In the genomic region with DNA sequence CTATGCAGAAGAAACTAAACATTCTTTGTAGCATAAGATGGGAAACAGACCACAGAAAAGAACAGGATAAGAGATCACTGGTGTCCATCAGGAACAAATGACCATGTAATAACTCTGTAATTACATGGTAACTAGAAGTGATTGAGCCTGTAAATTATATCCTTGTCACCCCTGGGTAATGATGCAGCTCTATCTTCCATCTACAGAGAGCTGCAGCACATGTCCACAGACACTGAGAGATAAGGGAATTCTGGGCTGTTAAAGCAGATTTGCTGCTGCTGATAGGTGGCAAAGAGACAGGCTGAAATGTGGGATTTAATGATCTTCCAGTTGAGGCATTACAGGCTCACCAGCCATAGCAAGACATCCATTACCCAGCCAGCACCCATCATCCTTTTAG, we compare ENCODE assay signal across 23 mouse cellular contexts.
A peak's percentile ranks its signal among the peaks of the same experiment; 100 is the strongest.
DNase-seq lines count a peak whose midpoint lies in the region; ATAC-seq and TF ChIP-seq lines count a peak whose summit lies in the region.
"Had no signal": no experiment of that assay in that cellular context is flagged by ENCODE, and none has a peak within 500 bp of the region (broad histone marks: within the 10 kb centered on the region; RNA-seq: fewer than 3 reads in every experiment).

No protein-coding gene starts in this region.

- intact Hi-C loops in left cerebral cortex, postnatal 14 days (cut with DNase I): no loop called here

- H3K9me3 ChIP-seq in hindbrain, embryonic 12.5 days (replicated peaks): no peaks in the 10 kb centered on the region
- no peaks in the 10 kb centered on the region for H3K9me3 ChIP-seq in hindbrain, postnatal 0 days (ENCODE audit: low read length)
- no peaks in the 10 kb centered on the region for H3K9me3 ChIP-seq in midbrain, embryonic 15.5 days
- no peaks in the 10 kb centered on the region for H3K9me3 ChIP-seq in midbrain, embryonic 16.5 days (replicated peaks; ENCODE audit: control insufficient read depth, low read length, poor library complexity, severe bottlenecking)
- no peaks in the 10 kb centered on the region for H3K9me3 ChIP-seq in neural tube, embryonic 13.5 days
- H3K9me3 ChIP-seq: embryonic facial prominence, embryonic 10.5 days; embryonic facial prominence, embryonic 15.5 days; heart, embryonic 13.5 days; liver, embryonic 15.5 days had no signal

- no peak for DNase-seq in hindbrain, postnatal 0 days (ENCODE audit: low spot score)
- no peak for DNase-seq in left cerebral cortex, postnatal 14 days (ENCODE audit: low spot score in 2 of 2)
- DNase-seq: adrenal gland, postnatal 25 days; B cell, adult 2 months; cerebellum, postnatal 14 days; gastrocnemius, postnatal 10 days; heart, postnatal 10 days; kidney, adult 11 months; kidney, postnatal 14 days; layer of hippocampus, adult 9-11 months; lung, embryonic 14.5 days; lung, postnatal 14 days; retina, postnatal 1 day; right cerebral cortex, postnatal 14 days; thymus, postnatal 4 days had no signal

- no peaks in the 10 kb centered on the region for H3K36me3 ChIP-seq in hindbrain, embryonic 12.5 days
- no peaks in the 10 kb centered on the region for H3K36me3 ChIP-seq in hindbrain, postnatal 0 days (ENCODE audit: insufficient read depth, low read length)
- no peaks in the 10 kb centered on the region for H3K36me3 ChIP-seq in midbrain, embryonic 15.5 days (replicated peaks)
- H3K36me3 ChIP-seq in midbrain, embryonic 16.5 days (ENCODE audit: control insufficient read depth, insufficient read depth, low read length): no peaks in the 10 kb centered on the region
- no peaks in the 10 kb centered on the region for H3K36me3 ChIP-seq in neural tube, embryonic 13.5 days
- H3K36me3 ChIP-seq: embryonic facial prominence, embryonic 10.5 days; embryonic facial prominence, embryonic 15.5 days; heart, embryonic 13.5 days; liver, embryonic 15.5 days had no signal

- peak overlapping the region; percentile 48; the same call in 1 of the 2 replicates for H3K27ac ChIP-seq in hindbrain, embryonic 12.5 days
- H3K27ac ChIP-seq in hindbrain, postnatal 0 days: no peak overlapping the region
- H3K27ac ChIP-seq in midbrain, embryonic 15.5 days: 0 out of 2 replicates have a peak overlapping the region, but pooled peaks have one; percentile 22
- no peak overlapping the region for H3K27ac ChIP-seq in midbrain, embryonic 16.5 days (ENCODE audit: low read length)
- H3K27ac ChIP-seq in neural tube, embryonic 13.5 days (replicated peaks): peak overlapping the region; percentile 74
- H3K27ac ChIP-seq: embryonic facial prominence, embryonic 10.5 days; embryonic facial prominence, embryonic 15.5 days; heart, embryonic 13.5 days; liver, embryonic 15.5 days had no signal

- no peak overlapping the region for H3K4me3 ChIP-seq in hindbrain, embryonic 12.5 days
- no peak overlapping the region for H3K4me3 ChIP-seq in hindbrain, postnatal 0 days (ENCODE audit: low read length)
- no peak overlapping the region for H3K4me3 ChIP-seq in midbrain, embryonic 15.5 days
- no peak overlapping the region for H3K4me3 ChIP-seq in midbrain, embryonic 16.5 days (ENCODE audit: low read depth, low read length)
- no peak overlapping the region for H3K4me3 ChIP-seq in neural tube, embryonic 13.5 days
- H3K4me3 ChIP-seq: embryonic facial prominence, embryonic 10.5 days; embryonic facial prominence, embryonic 15.5 days; heart, embryonic 13.5 days; liver, embryonic 15.5 days had no signal

- H3K4me1 ChIP-seq in hindbrain, embryonic 12.5 days: no peaks in the 10 kb centered on the region
- H3K4me1 ChIP-seq in hindbrain, postnatal 0 days (ENCODE audit: insufficient read depth, low read length): no peaks in the 10 kb centered on the region
- 0 out of 2 replicates have a peak, but pooled peaks cover 5% of the 10 kb centered on the region for H3K4me1 ChIP-seq in midbrain, embryonic 15.5 days
- peaks cover 4% of the 10 kb centered on the region for H3K4me1 ChIP-seq in midbrain, embryonic 16.5 days (ENCODE audit: control insufficient read depth, insufficient read depth, low read length)
- peaks cover 19% of the 10 kb centered on the region for H3K4me1 ChIP-seq in neural tube, embryonic 13.5 days (replicated peaks)
- H3K4me1 ChIP-seq: embryonic facial prominence, embryonic 10.5 days; embryonic facial prominence, embryonic 15.5 days; liver, embryonic 15.5 days had no signal

- H3K9ac ChIP-seq in hindbrain, embryonic 12.5 days: no peak overlapping the region
- no peak overlapping the region for H3K9ac ChIP-seq in hindbrain, postnatal 0 days (replicated peaks; ENCODE audit: low read length)
- H3K9ac ChIP-seq in midbrain, embryonic 15.5 days: no peak overlapping the region
- H3K9ac ChIP-seq in midbrain, embryonic 16.5 days (ENCODE audit: low read depth, low read length): no peak overlapping the region
- H3K9ac ChIP-seq in neural tube, embryonic 13.5 days: no peak overlapping the region
- H3K9ac ChIP-seq: embryonic facial prominence, embryonic 15.5 days; heart, embryonic 13.5 days; liver, embryonic 15.5 days; lung, embryonic 14.5 days had no signal

- H3K4me2 ChIP-seq in hindbrain, embryonic 12.5 days (replicated peaks): no peak overlapping the region
- H3K4me2 ChIP-seq in hindbrain, postnatal 0 days (ENCODE audit: low read depth, low read length): no peak overlapping the region
- H3K4me2 ChIP-seq in midbrain, embryonic 15.5 days: no peak overlapping the region
- H3K4me2 ChIP-seq in midbrain, embryonic 16.5 days (ENCODE audit: low read length): no peak overlapping the region
- H3K4me2 ChIP-seq in neural tube, embryonic 13.5 days: no peak overlapping the region
- H3K4me2 ChIP-seq: embryonic facial prominence, embryonic 15.5 days; heart, embryonic 13.5 days; liver, embryonic 15.5 days; lung, embryonic 14.5 days had no signal

- peak; percentile 71 for ATAC-seq in hindbrain, embryonic 12.5 days (ENCODE audit: low FRiP score)
- no peak for ATAC-seq in hindbrain, postnatal 0 days
- ATAC-seq in midbrain, embryonic 15.5 days (replicated peaks): no peak
- ATAC-seq in midbrain, embryonic 16.5 days: no peak
- ATAC-seq in neural tube, embryonic 13.5 days (ENCODE audit: low read depth): peak; percentile 72

- H3K27me3 ChIP-seq in hindbrain, embryonic 12.5 days: no peaks in the 10 kb centered on the region
- H3K27me3 ChIP-seq in hindbrain, postnatal 0 days (ENCODE audit: insufficient read depth, low read length): no peaks in the 10 kb centered on the region
- no peaks in the 10 kb centered on the region for H3K27me3 ChIP-seq in midbrain, embryonic 15.5 days (replicated peaks)
- H3K27me3 ChIP-seq in midbrain, embryonic 16.5 days (ENCODE audit: control insufficient read depth, insufficient read depth, low read depth, low read length): no peaks in the 10 kb centered on the region
- no peaks in the 10 kb centered on the region for H3K27me3 ChIP-seq in neural tube, embryonic 13.5 days
- H3K27me3 ChIP-seq: embryonic facial prominence, embryonic 15.5 days; heart, embryonic 13.5 days; liver, embryonic 15.5 days had no signal

- TF ChIP-seq CTCF in hindbrain, postnatal 0 days (IDR thresholded peaks at IDR 0.05; ENCODE audit: low read depth): no peak

Comparison
In these comparisons a context has a peak if more than half of its experiments do, and no peak if none do; other contexts are left out.
1. ATAC-seq: peak in hindbrain, embryonic 12.5 days (single experiment) and neural tube, embryonic 13.5 days (single experiment); none in hindbrain, postnatal 0 days (single experiment), midbrain, embryonic 15.5 days (single experiment) and midbrain, embryonic 16.5 days (single experiment).
2. H3K27ac ChIP-seq: peak in hindbrain, embryonic 12.5 days (single experiment), midbrain, embryonic 15.5 days (single experiment) and neural tube, embryonic 13.5 days (single experiment); none in hindbrain, postnatal 0 days (single experiment) and midbrain, embryonic 16.5 days (single experiment).